Mouse (Mus musculus) adrenal gland, postnatal 25 days (tissue): ENCODE measurements at regions not wholly inside any gene's neighbourhood (a gene's known extent, or its start where the extent isn't known, plus 50 kb on each side); places are given as distances from the start of the nearest gene placed in this dataset.
A peak's percentile ranks its signal among the peaks of the same experiment; 100 is the strongest.

Source experiments
- DNase-seq: peaks from one replicate; pipeline ENCODE4 v3.0.0; 2021; ENCODE audit warnings: mixed read lengths

- DNase-seq = no peak
Measured at GRCm38 (mm10) chr8:103433532-103434105, 648.2 kb upstream of the Cdh11 start.

DNA sequence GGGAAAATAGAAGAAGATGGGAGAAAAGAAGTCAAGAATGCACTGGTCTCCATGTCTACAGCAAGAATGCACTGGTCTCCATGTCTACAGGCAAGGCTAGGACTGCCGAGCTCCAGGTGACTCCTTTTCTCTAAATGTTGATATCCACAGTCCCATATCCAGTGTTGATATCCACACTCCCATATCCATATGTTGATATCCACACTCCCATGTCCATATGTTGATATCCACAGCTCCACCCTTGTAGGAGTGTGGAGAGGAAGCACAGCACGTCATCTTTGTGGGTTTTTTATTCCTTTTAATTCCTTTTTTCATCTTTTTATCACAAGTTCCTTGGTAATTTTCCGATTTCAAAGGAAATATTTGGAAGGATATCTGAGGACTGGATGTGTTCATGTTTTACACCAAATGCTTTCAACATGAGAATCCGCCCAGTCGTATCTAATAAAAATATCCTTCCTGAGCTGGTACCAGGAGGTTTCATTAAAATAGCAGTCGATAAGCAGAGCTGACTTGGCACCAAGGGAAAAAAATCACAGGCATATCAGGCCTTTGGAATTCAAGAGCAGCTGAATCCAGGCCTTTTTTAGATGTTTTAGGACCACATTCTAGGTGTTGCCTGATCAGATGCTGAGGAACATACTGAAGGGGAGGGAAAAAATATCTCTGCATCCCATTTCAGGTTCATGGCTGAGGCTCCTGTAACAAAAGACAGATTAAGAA, 653.7 kb upstream of the Cdh11 start:
- DNase-seq = no peak

DNA sequence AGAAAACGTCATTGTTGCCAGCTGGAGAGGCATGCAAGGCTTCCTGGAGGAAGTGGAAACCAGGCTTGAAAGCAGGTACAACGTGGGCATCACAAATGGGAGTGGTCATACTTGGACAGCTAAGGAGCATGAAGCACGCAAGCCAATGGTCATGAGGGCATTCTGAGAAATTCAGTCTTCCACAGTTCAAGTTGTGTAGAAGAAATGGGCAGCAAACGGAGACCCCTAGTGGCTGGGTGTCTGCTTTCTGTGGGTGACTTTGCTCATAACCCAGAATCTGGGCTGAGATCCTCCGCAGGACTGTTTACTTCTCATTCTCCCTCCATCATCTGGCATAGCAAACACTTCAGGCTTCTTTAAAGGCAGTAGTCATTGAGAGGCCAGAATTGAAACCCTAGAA, 655.7 kb upstream of the Cdh11 start:
- peak; percentile 33 for DNase-seq

GRCm38 (mm10) chr8:103442420-103443125, 657.1 kb upstream of the Cdh11 start:
- no peak for DNase-seq

GRCm38 (mm10) chr8:103444577-103444976, 656.8 kb upstream of the Cdh5 start:
- no peak for DNase-seq

- no peak for DNase-seq
Measured at GRCm38 (mm10) chr8:103445378-103445777, 656.0 kb upstream of the Cdh5 start.

GRCm38 (mm10) chr8:103447916-103448315, 653.5 kb upstream of the Cdh5 start:
- DNase-seq = no peak

DNA sequence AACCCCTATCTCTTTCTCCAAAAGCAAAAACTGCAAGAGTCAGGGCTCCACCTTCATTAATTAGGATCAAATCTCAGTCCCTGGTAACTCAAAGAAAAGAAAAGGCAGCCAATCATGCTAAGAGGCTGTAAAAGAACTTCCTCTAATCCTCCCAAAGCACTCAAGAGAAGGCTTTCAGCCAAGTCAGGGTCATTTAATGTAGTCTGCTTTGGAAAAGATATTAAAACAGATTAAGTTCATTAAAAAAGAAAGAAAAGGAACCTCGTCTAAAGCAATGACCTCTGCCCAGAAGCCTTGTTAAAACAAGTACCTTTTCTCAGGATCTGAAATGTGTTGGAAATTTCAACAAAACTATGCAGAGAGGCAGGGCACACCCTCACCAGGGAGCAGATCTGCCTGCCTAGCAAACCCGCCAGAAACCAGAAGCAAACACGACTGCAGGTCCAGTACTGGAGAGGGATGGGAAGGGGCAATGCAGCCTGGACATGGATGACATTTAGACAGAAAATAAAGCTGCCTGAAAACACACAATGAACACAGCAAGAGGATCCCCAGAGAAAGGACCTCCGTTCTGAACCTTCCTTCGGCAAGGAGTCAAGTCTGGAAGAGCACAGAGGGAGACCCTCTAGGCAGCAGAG, 649.9 kb upstream of the Cdh5 start:
- no peak for DNase-seq

DNA sequence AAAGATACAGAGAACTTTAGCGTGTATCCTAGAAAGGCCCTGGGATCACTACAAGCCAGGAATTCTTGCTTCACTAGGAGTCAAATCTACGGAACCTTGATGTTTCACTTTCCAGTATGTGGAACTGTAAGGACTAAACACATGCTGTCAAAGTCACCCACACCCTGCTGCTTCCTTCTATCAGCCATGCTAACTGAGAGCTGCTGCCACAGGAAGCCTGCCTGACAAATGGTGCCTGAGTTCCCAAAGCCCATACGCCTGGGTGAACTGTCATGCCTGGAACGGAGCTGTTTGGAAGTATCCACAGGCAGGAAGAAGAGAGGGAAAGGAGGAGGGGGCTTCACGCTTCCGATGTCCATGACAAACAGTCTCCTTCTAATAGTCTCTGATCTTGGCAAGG, 644.2 kb upstream of the Cdh5 start:
- DNase-seq = no peak

- DNase-seq = no peak
Measured at GRCm38 (mm10) chr8:103463557-103463956, 637.9 kb upstream of the Cdh5 start.

DNA sequence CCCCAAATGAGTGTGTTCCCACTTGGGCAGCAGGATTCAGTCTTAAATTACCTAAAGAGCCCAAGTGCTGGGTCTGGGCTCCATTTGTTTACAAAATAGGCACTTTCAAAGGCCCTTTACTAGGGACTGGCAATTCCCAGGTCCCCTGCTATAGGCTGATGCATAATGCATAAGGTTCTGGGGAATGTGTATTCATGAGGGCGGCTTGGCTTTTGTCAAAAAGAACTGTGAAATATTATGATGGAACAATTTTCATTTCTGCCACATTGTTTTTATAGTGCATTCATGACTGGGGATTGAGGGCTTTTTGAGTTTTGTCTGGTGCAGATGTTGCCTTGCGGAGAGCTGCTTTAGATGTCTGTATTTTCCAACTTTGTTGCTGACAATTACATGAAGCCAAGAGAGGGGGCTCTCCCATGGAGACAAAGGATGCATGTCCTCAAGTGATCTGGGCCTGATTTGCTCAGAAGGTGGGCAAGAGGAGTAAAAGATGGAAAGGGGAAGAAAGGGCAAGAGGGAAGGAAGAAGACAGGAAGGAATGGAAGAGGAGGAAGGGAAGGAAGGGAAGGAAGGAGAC, 636.6 kb upstream of the Cdh5 start:
- DNase-seq = no peak

- DNase-seq = no peak
Measured at GRCm38 (mm10) chr8:103467536-103468160, 633.8 kb upstream of the Cdh5 start.

GRCm38 (mm10) chr8:103469049-103469448, 632.4 kb upstream of the Cdh5 start:
- DNase-seq = no peak

DNA sequence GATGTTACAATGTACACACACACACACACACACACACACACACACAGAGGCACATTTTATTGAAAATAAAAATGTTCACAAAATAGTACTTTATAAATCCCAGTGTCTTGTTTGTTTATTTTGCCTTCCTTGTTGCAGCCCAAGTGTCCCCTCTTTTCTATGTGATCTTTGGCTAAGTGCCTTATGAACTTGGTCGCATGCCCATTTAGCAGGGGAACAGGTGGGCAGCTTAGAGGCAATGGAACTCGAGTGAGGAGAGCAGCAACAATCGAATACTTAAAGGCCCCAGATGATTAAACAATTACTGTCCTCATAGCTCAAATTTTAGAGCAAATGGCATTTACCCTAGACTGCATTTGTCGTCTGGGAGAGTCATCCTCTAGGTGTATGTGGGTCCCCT, 631.1 kb upstream of the Cdh5 start:
- DNase-seq = no peak

DNA sequence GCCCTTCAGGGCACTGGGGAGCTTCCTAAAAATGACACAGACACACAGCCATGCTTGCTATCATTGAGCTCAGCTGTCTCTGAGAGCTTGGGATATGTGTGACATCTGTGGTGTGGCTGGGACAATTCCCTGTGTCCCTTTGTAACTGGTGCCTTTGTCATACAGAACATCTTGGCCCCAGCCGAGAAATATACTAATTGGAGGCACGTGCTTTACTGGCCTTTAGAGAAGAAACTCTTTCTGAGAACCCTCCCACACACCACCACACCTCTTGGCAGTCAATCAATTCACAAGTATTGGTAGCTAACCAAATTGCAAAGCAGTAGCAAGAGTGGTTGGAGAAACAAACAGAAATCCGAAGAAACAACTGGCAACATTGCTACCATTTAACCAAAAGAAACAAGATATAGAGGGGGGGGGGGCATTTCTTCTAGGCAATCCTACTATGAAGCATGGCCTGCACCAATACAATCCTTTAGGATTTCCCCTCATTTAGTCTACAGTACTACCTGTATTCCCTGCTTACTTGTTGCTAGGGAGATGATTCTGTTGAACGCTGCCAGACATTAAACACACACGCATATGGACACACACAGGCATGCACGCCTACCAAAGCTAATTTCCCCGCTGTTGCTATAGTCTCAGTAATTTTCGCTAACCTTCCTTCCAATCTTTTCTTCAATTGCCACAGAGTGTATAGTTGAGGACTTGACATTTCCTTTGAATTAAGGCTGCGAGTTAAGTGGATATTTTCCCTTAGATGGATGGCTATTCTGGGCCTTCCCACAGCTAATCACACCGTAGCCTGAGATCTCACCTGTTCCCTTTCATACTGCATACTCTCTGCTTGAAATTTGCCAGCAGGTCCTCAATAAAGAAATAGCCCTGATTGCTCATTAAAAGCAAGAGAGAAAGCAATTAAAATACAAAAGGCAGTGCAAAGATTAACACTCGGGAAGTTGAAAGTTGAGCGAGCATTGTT, 625.3 kb upstream of the Cdh5 start:
- DNase-seq = no peak

DNA sequence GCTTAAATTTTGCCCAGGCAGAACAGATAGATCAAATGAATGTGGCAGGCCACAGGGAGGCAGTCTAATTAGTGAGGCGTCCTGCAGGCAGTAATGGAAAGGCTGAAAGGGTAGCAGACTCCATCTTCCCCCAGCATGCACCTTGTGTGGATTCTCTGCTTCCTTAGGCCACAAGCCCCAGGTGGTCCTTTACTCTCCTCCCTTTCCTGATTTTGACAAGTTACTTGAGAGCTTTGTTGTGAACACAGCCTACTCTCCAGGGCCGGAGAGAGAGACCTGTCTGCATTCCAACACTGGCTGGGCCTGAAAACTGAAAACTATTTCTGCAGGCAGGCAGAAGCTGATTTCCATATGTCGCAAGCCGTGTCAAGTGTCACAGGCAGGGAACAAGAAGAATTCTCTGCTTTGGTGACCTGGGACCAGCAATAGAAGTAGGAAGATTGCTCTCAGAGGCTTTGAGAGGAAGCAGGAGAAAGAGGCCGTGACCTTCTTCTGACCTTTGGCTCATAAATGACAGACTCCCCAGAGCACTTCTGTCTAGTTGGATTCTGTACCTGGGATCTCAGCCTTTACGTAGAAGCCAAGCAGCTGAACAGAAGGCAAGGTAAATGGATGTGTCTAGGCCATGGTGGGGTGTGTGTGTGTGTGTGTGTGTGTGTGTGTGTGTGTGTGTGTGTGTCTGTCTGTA, 619.2 kb upstream of the Cdh5 start:
- DNase-seq = no peak

GRCm38 (mm10) chr8:103485441-103485840, 616.0 kb upstream of the Cdh5 start:
- DNase-seq = no peak

DNA sequence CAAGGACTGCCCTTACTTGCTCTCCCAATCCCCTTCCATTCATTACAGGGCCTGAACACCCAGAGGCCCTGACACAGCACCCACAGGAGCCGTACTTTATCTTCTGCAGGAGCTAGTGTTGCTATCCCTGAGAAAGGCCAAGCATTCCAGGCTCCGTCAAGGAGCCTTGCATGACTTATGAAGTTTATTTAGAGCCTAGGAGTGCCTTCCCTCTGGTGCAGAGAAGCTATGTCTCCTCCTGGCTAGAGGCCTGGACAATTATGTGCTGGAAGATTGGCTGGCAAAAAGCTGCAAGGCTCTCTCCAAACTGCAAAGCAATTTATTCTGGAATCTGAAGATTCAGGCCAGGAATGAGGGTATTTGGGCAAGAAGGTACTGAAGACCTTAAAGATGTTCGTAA, 612.0 kb upstream of the Cdh5 start:
- DNase-seq = no peak

- no peak for DNase-seq
Measured at GRCm38 (mm10) chr8:103492914-103493517, 608.4 kb upstream of the Cdh5 start.

DNA sequence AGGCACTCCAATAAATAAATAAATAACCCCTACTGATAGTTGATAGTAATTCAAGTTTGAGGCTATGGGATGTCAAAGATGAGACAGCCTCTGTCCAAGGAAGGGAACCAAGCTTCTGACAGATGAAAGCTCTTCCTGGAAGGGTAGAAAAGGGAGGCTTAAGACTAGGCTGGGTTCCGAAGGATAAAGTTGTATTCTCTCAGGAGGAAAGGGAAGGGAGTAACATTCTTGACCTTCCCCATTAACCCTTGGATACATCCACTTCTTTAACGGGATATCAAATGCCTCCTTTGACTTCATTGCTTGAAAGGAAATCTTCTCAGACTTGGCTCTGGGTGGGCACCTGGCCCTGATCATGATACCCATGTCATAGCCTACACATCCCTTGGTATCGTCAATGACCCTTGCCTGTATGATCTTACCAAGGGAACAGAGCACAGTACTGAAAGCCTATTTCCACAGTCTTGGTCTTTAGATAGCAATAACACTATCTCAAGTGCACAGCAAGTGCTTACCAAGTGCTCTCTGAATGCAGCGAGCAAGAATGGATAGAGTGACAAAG, 607.4 kb upstream of the Cdh5 start:
- no peak for DNase-seq
